Mouse (Mus musculus) CH12.LX (cell line): Measurements from ENCODE around the gene Srpk3. TPM values are rescaled to one million over a fixed set of nuclear protein-coding genes. Genes with fewer than 3 reads are reported as not detected.

ENCODE experiments used
- DNase-seq: peaks from one replicate; pipeline ENCODE4 v3.0.0-alpha.2; 2013; ENCODE audit errors: extremely low read depth
- H3K27ac ChIP-seq: 2 replicates; pipeline ENCODE4 v1.5.1; 2012; ENCODE audit warnings: low read depth, mild to moderate bottlenecking, control low read depth, moderate library complexity; ENCODE audit not compliant: insufficient read depth
- H3K27me3 ChIP-seq: replicated peaks from 2 replicates; pipeline ENCODE3; 2012; ENCODE audit warnings: inconsistent platforms
- H3K36me3 ChIP-seq, 2 experiments: replicated peaks in 1 of 2; 2 replicates each; pipeline versions ENCODE3 to v1.6.1; 2012; ENCODE audit warnings: inconsistent platforms in 1 of 2, low read length in 1 of 2, mild to moderate bottlenecking in 1 of 2, mixed read lengths in 1 of 2, moderate library complexity in 1 of 2; ENCODE audit not compliant: control insufficient read depth in 1 of 2, insufficient read depth in 1 of 2
- H3K4me1 ChIP-seq, 2 experiments: 2 replicates each; pipeline ENCODE4 v1.6.1; 2012; ENCODE audit warnings: inconsistent platforms in 1 of 2, moderate library complexity in 1 of 2; ENCODE audit not compliant: insufficient read depth in 2 of 2, control insufficient read depth in 1 of 2
- H3K4me2 ChIP-seq: 2 replicates; pipeline ENCODE4 v1.6.1; 2012; ENCODE audit warnings: low read depth, mild to moderate bottlenecking, control low read depth; ENCODE audit not compliant: poor library complexity, insufficient read depth, severe bottlenecking
- H3K4me3 ChIP-seq, 3 experiments: fragments of 150-350 bp in 1 of 3; sonication (generic) in 1 of 3; replicated peaks in 1 of 3; 2 replicates each; pipeline versions ENCODE3 to v1.5.1; 2011 to 2012; ENCODE audit warnings: low read depth in 2 of 3, low read length in 2 of 3, mild to moderate bottlenecking in 2 of 3, moderate library complexity in 2 of 3, control low read depth in 1 of 3, improper control_type of control experiment in 1 of 3, inconsistent platforms in 1 of 3, mixed read lengths in 1 of 3; ENCODE audit not compliant: poor library complexity in 1 of 3
- H3K79me2 ChIP-seq: replicated peaks from 2 replicates; pipeline ENCODE4 v1.6.1; 2012; ENCODE audit warnings: mild to moderate bottlenecking, moderate library complexity; ENCODE audit not compliant: control insufficient read depth, poor library complexity, insufficient read depth, severe bottlenecking; ENCODE audit errors: extremely low read depth
- H3K9ac ChIP-seq: 2 replicates; pipeline ENCODE4 v1.6.1; 2012; ENCODE audit warnings: low read depth, mild to moderate bottlenecking, control low read depth, moderate library complexity; ENCODE audit not compliant: insufficient read depth
- H3K9me3 ChIP-seq: replicated peaks from 2 replicates; pipeline ENCODE3; 2012; ENCODE audit warnings: low read length, inconsistent platforms, mixed read lengths
- CTCF ChIP-seq, 2 experiments: IDR thresholded peaks in 1 of 2; conservative IDR thresholded peaks in 1 of 2; 2 replicates each; pipeline ENCODE4 v1.5.1; 2011 to 2012; ENCODE audit warnings: low read depth in 2 of 2, low read length in 2 of 2, improper control_type of control experiment in 1 of 2, inconsistent platforms in 1 of 2, mild to moderate bottlenecking in 1 of 2, moderate library complexity in 1 of 2
- EP300 ChIP-seq: IDR thresholded peaks from 2 replicates; pipeline ENCODE4 v1.6.1; 2011; ENCODE audit warnings: low read length, improper control_type of control experiment
- ETS1 ChIP-seq: conservative IDR thresholded peaks from 2 replicates; pipeline ENCODE4 v1.6.1; 2012; ENCODE audit warnings: low read depth, mild to moderate bottlenecking, inconsistent platforms, low read length, improper control_type of control experiment, moderate library complexity
- HCFC1 ChIP-seq: IDR thresholded peaks from 2 replicates; pipeline ENCODE4 v1.6.1; 2012; ENCODE audit warnings: low read depth, mild to moderate bottlenecking, inconsistent platforms, low read length, improper control_type of control experiment
- IRF4 ChIP-seq: IDR thresholded peaks from 2 replicates; pipeline ENCODE4 v1.6.1; 2014; ENCODE audit warnings: low read depth, mild to moderate bottlenecking, inconsistent platforms, low read length, improper control_type of control experiment
- JUN ChIP-seq: IDR thresholded peaks from 2 replicates; pipeline ENCODE4 v1.6.1; 2011; ENCODE audit warnings: low read depth, mild to moderate bottlenecking, low read length, improper control_type of control experiment, moderate library complexity; ENCODE audit not compliant: insufficient read depth
- JUND ChIP-seq: conservative IDR thresholded peaks from 2 replicates; pipeline ENCODE4 v1.6.1; 2011; ENCODE audit warnings: low read depth, low read length, improper control_type of control experiment
- MEF2A ChIP-seq: IDR thresholded peaks from 2 replicates; pipeline ENCODE4 v1.6.1; 2014; ENCODE audit warnings: low read depth, mild to moderate bottlenecking, inconsistent platforms, low read length, improper control_type of control experiment, borderline replicate concordance
- PAX5 ChIP-seq: IDR thresholded peaks from 2 replicates; pipeline ENCODE4 v1.6.1; 2012; ENCODE audit warnings: low read length, inconsistent platforms, mixed read lengths
- POLR2A ChIP-seq: IDR thresholded peaks from 2 replicates; pipeline ENCODE4 v1.6.1; 2011; ENCODE audit warnings: low read depth, mild to moderate bottlenecking, improper control_type of control experiment, low read length
- RCOR1 ChIP-seq: conservative IDR thresholded peaks from 2 replicates; pipeline ENCODE4 v1.6.1; 2012; ENCODE audit warnings: low read depth, mild to moderate bottlenecking, inconsistent platforms, low read length, improper control_type of control experiment
- TBP ChIP-seq: conservative IDR thresholded peaks from 2 replicates; pipeline ENCODE4 v1.6.1; 2011; ENCODE audit warnings: low read depth, low read length, improper control_type of control experiment
- USF1 ChIP-seq: IDR thresholded peaks from 2 replicates; pipeline ENCODE4 v1.6.1; 2014; ENCODE audit warnings: low read depth, mild to moderate bottlenecking, inconsistent platforms, low read length, improper control_type of control experiment
- ZMIZ1 ChIP-seq: IDR thresholded peaks from 2 replicates; pipeline ENCODE4 v1.6.1; 2012; ENCODE audit warnings: low read depth, mild to moderate bottlenecking, inconsistent platforms, low read length, improper control_type of control experiment
- ZNF384 ChIP-seq: IDR thresholded peaks from 2 replicates; pipeline ENCODE4 v1.6.1; 2012; ENCODE audit warnings: low read depth, low read length, improper control_type of control experiment, inconsistent platforms
- dilution Hi-C: fragments of 300-500 bp; cut with MboI; formaldehyde crosslinking; loops from 2 replicates; pipeline ENCODE4 v1.14.3; 2020; ENCODE audit warnings: low sequenced_read_pairs; ENCODE audit not compliant: extremely low pct_unique_long_range_greater_than_20kb, extremely low pct_ligation_motif_present
- in situ Hi-C: fragments of 300-500 bp; cut with MboI; formaldehyde crosslinking; loops from 3 replicates; pipeline ENCODE4 v1.14.3; 2019; ENCODE audit warnings: low sequenced_read_pairs, low pct_ligation_motif_present, low pct_unique_long_range_greater_than_20kb, mixed read lengths
- polyA plus RNA-seq: library from polyadenylated mRNA; unstranded; fragments of >175 nt; gene quantifications from 2 replicates; pipeline ENCODE4 v1.2.1, GENCODE M21; 2012; ENCODE audit warnings: low read depth; ENCODE audit not compliant: insufficient read length
- total RNA-seq, 2 experiments: library from RNA; depleted of rRNA; stranded (reverse); fragments of 300-350 nt in 1 of 2; fragments of >200 nt in 1 of 2; gene quantifications; 2 replicates each; pipeline ENCODE4 v1.2.3; 2012 to 2014

The Srpk3 gene
- total and polyA plus RNA-seq, 3 experiments, result 42.7 to 67.5 (median 52.3) TPM

DNA sequence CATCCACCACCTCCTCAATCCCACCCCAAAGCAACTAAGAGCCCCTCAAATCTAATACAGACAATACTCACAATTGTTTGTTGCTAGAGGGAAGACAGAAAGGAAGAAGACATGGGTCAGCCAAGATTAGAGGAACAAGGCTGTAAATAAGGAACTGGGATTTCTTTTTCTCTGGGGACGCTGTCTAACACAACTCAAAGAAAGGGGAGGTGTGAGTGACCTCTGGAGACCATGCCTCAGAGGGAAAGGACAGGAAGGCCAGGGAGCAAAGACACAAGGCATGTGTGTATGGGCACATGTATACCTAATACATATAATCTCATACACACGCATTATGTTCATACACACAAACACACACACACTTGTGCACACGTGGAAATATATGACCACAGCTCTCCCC lies 8.0 kb downstream of the Srpk3 start:
- H3K9ac ChIP-seq, result no peak overlapping the region
- H3K4me1 ChIP-seq, result peaks cover 10 to 41% of the 10 kb centered on the region in 2 experiments
- peaks cover 51 to 62% of the 10 kb centered on the region in 2 experiments for H3K36me3 ChIP-seq
- TF ChIP-seq CTCF (conservative IDR thresholded peaks at IDR 0.05 in 1 of 2, IDR thresholded peaks at IDR 0.05 in 1 of 2; ENCODE audit: low read depth in 2 of 2, low read length in 2 of 2) (no peak), ETS1 (no peak), PAX5 (no peak), HCFC1 (no peak), MEF2A (no peak), EP300 (peak; percentile 53), ZMIZ1 (no peak), POLR2A (no peak), IRF4 (peak; percentile 40; the same call in 1 of the 2 replicates), ZNF384 (no peak)
- H3K9me3 ChIP-seq, result no peaks in the 10 kb centered on the region
- H3K27ac ChIP-seq, result peak overlapping the region; percentile 54
- in situ Hi-C loops, result loop anchor here (25.0 kb wide), 1 partner anchor 605 kb away; the partner anchor contains the start of genes Fam3a and Ikbkg
- peaks cover 47% of the 10 kb centered on the region for H3K79me2 ChIP-seq
- dilution Hi-C loops, result no loop called here
- H3K4me2 ChIP-seq, result peak overlapping the region; percentile 44; the same call in 1 of the 2 replicates
- no peaks in the 10 kb centered on the region for H3K27me3 ChIP-seq
- H3K4me3 ChIP-seq, result no peak overlapping the region
- DNase-seq, result no peak

DNA sequence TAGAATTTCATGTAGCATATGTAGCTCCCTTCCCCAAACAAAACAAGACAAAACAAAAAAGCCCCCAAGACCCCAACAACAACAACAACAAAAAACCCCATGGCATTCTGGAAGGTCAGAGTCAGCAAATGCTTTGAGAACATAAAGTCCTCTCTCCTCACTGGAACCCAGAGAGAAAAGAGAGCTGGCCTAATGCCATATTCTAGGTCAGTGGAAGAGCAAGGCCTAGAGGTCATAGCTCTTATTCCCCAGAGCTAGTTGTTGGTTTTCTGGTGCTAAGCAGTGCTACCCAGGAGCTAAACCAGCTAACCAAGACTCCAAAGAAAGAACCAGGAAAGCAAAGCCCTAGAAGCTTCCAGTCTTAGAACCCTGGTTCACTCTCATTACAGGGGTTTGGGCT lies 11.5 kb downstream of the Srpk3 start:
- TF ChIP-seq ETS1, result no peak
- TF ChIP-seq HCFC1, result no peak
- TF ChIP-seq JUND, result no peak
- no peak for TF ChIP-seq JUN
- TF ChIP-seq IRF4, result no peak
- no peak for TF ChIP-seq TBP
- no peak for TF ChIP-seq POLR2A
- no peak for TF ChIP-seq PAX5
- TF ChIP-seq RCOR1, result no peak
- no peak for TF ChIP-seq CTCF (conservative IDR thresholded peaks at IDR 0.05 in 1 of 2, IDR thresholded peaks at IDR 0.05 in 1 of 2; ENCODE audit: low read depth in 2 of 2, low read length in 2 of 2)
- no peak for TF ChIP-seq USF1
- in situ Hi-C loops, result loop anchor here (25.0 kb wide), 1 partner anchor 602 kb away; the partner anchor contains the start of genes Fam3a and Ikbkg
- no peak for DNase-seq
- Histone ChIP-seq H3K27ac (peak overlapping the region; percentile 86; the same call in 1 of the 2 replicates), H3K36me3 (peaks cover 31 to 49% of the 10 kb centered on the region in 2 experiments), H3K9me3 (no peaks in the 10 kb centered on the region), H3K9ac (peak overlapping the region; percentile 96), H3K4me3 (peak overlapping the region; percentile 66 to 81 (median 74)), H3K27me3 (no peaks in the 10 kb centered on the region), H3K4me2 (peak overlapping the region; percentile 70), H3K79me2 (peaks cover 62% of the 10 kb centered on the region), H3K4me1 (peaks cover 15 to 51% of the 10 kb centered on the region in 2 experiments)
- dilution Hi-C loops, result no loop called here
